Mouse (Mus musculus): Measurements from ENCODE around the gene Tnnt3.

Gene Tnnt3

DNA sequence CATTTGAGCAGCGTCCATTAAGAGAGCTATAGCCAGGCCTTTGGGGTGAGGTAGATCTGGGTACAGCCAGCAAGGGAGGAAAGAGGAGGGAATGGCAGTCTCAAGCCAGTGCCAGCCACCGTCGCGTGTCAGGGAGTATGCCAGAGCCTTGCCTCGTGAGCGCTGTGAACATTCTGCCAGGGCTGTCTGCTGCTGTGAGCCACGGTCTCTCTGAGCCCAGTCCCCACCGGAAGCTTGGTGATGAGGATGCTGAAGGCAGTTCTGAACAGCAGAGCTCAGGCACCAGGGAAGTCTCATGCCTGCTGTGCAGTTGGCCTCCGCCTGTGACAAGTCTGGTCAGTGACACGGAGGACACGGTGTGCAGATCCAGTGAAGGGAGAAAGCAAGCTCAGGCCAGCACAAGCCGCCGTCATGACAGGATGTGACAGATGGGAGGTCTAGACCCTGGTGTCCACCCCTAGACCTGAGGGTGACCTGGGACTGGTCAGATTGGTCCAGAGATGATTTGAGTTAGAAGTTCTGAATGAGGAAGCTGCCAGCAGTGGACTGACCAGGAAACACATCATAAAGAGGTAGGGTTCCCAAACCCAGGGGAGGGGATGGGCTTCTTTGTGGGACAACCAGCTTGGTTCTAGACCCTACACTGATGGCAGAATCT, 21.7 kb upstream of the Tnnt3 start:
- no peak for DNase-seq (ENCODE audit: low spot score)

DNA sequence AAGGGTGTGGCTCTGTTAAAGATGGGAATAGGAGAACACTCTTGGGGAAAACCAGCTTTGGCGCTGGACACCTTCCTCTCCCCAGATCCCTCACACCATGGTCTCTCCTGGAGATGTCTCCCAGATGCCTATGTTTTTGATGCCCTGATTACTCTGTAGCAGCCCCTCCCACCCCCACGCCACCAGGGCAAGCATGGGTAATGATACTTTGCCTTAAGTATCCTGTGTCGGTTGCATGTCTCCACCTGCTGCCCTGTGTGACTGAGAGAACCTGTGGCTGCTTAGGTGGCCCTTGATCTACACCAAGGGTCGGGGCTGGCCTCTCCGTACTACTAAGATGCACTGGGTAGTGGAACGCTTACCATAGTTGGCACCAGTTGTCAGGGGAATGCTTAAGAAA, 20.6 kb upstream of the Tnnt3 start:
- no peak for DNase-seq (ENCODE audit: low spot score)

DNA sequence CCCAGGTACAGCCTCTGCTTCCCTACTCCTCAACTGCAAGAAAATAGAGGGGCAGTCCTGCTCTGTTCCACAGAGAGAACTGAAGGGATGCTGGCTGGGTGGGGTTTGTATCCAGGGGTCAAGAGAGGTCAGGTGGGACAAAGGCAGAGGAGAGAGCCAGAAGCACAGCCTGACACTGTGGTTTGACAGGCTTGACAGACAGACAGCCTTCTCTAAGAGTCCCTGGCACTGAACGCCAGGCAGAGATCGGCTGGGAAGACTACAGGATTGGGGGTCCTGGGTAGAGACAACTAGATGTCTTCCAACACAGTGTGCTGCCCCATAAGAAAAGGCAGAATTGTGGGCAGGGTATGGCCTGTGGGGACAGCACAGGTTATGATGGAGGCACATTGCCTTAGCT, 20.1 kb upstream of the Tnnt3 start:
- DNase-seq (ENCODE audit: low spot score), result no peak

DNA sequence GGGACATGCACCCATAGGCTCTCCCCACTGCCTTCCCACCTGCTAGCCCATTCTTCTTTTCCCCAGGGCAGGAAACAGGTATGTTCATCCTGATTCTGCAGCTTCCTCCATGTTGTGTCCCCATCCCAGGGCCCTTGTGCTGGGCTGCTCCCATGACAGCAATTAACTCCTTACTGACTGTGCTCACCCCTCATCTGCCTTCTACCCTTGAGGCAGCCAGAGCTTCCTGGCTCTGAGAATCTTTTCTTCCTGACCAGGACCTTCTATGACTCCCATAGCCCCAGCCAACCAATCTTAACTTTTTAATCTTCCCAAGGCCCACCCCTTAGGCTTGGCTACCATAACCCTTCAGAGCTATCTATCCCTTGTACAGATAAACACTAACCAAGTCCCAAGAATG, 19.3 kb upstream of the Tnnt3 start:
- DNase-seq (ENCODE audit: low spot score), result no peak

GRCm38 (mm10) chr7:142479886-142480285, 18.8 kb upstream of the Tnnt3 start:
- DNase-seq (ENCODE audit: low spot score), result no peak

- no peak for DNase-seq (ENCODE audit: low spot score)
These were observed 18.0 kb upstream of the Tnnt3 start for GRCm38 (mm10) chr7:142480661-142481060.

- no peak for DNase-seq (ENCODE audit: low spot score)
These were observed 17.5 kb upstream of the Tnnt3 start for GRCm38 (mm10) chr7:142481186-142481567.

DNA sequence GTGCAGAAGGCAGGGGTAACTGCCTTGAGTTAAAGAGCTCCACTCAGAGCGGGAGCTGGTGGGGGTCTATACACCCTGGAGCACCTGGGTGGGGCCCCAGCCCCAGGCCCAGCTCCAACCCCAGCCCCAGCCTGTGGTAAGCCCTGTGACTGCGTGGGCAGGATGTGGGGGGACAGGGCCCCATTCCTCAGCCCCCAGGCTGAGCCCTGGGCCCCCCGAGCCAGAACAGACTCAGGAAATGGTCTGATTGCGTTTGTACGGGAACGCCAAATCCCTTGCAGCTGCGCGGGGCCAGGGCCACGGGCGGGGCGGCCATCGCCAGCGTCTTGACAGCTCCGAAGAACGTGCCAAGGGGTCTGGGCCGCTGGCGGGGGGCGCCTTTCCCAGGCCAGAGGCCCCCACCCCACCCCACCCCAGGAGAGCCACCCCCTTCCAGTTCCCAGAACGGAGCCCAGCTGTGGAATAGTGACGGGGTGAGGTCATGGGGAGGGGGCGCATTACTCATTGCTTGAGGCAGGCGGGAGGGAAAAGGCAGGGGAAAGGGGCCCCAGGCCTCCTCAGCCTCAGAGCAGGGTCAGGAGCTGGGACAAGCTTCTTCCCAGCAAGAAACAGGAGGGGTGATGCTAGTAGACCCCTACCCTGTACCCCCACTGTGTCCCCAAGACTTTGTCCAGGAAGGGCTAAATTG, 16.9 kb upstream of the Tnnt3 start:
- no peak for DNase-seq (ENCODE audit: low spot score)

- no peak for DNase-seq (ENCODE audit: low spot score)
These were observed 16.4 kb upstream of the Tnnt3 start for GRCm38 (mm10) chr7:142482256-142482609.

DNA sequence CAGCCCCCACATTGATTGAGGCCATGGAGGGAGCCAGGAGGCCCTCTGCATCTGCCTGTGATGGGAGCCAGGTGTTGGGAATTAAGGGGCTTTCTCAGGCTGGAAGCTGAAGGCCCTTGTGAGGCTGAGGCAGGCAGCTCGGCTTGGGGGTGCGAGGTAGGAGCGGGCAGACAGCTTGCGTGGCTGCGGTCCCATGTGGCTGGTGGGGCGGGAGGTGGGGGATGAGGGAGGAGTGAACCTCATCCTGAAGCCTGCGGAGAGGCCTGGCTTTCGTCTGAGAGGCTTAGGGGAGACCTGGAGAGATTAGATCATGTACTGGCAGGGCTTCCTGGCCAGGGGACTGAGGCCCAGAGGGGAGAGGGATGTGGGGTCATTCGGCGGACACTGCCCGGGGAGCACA, 15.5 kb upstream of the Tnnt3 start:
- no peak for DNase-seq (ENCODE audit: low spot score)

DNA sequence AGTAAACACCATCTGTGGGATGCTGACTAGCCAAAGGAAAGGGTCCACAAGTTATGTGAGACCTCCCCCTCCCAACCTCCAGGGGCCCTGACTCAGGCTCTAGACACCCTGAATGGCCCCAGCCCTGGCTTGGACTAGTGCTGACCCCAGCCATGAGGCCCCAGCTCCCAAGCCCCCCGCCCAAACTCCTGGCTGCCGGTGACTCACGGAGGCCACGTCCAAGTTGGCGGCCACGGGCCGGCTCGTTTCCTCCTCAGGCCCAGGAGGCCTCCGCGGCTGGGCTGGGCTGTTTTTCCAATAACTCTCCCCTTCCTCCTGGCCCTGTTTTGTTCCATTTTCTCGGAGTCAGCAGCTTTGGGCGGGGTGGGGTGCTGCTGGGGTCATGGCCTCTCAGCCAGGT, 13.9 kb upstream of the Tnnt3 start:
- DNase-seq (ENCODE audit: low spot score), result no peak

DNA sequence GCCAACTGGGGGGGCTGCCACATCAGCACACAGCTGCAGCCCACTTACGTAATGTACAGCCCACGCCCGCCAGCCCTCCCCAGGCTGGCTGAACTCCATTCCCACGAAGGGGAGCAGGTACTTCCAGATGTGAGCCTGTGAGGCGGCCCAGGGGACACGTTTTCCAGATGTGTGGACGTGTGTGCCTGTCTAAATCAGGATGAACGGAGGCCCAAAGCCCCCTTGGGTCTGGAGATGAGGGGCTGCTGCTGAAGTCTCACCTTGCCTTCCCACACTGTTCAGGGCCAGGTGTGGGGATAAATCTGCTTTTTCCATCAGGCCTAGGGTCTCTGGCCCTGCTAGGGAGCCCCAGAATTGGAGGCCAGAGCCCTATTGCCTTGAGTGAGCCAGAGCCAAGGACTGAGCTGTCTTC, 11.9 kb upstream of the Tnnt3 start:
- no peak for DNase-seq (ENCODE audit: low spot score)

DNA sequence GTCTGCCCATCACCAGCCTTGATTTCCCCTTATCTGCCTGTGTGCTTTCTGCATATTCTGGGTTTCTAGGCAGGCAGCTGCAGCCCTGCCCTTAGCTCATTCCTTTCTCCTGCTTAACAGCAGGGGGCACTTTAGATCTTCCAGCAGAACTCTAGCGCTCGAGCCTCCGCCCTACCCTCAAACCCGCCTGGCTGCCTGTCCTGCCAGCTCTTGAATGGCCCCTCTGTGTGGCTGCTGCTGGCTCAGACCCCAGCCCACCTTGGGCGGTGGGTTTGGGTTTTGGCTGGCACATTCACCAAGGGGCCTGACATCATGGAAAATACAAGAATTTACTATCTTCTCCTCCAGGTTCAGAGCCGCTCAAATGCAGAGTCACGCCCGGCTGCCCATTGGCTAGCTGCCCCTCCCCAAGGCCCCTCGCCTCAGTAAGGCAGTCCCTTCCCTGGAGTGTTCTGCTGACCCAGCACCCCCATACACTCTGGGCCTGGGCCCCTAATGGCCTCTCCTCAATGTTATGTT, 11.2 kb upstream of the Tnnt3 start:
- no peak for DNase-seq (ENCODE audit: low spot score)

GRCm38 (mm10) chr7:142488053-142488452, 10.6 kb upstream of the Tnnt3 start:
- no peak for DNase-seq (ENCODE audit: low spot score)

- no peak for DNase-seq (ENCODE audit: low spot score)
These were observed 5.1 kb upstream of the Tnnt3 start for GRCm38 (mm10) chr7:142493535-142493934.

- no peak for DNase-seq (ENCODE audit: low spot score)
These were observed 2.5 kb upstream of the Tnnt3 start for GRCm38 (mm10) chr7:142496158-142496557.

- DNase-seq (ENCODE audit: low spot score), result no peak
These were observed 1.8 kb upstream of the Tnnt3 start for GRCm38 (mm10) chr7:142496800-142497199.

GRCm38 (mm10) chr7:142497775-142498174, 861 bp upstream of the Tnnt3 start:
- no peak for DNase-seq (ENCODE audit: low spot score)

- no peak for DNase-seq (ENCODE audit: low spot score)
These were observed 530 bp downstream of the Tnnt3 start for GRCm38 (mm10) chr7:142499010-142499721.

DNA sequence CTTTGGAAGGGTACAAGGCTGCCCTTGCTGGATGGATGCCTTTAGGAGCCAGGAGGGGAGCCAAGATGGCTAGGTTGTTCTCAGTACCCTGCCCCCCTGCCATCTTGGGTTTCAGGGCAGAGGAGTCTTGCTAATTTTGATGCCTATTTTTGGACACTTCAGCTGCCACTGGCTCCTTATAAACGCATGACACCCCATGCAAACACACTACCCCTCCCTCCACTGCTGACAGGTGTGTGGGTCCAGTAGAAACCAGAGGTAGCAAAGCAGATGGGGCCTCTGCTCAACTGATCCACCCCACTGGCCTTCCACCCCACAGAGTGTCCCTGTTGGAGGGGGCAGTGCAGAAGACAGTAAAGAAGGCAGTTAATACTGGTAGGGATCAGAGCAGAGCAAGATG, 1.4 kb downstream of the Tnnt3 start:
- DNase-seq (ENCODE audit: low spot score), result no peak

- DNase-seq (ENCODE audit: low spot score), result no peak
These were observed 4.6 kb downstream of the Tnnt3 start for GRCm38 (mm10) chr7:142503206-142503605.

- DNase-seq (ENCODE audit: low spot score), result no peak
These were observed 7.3 kb downstream of the Tnnt3 start for GRCm38 (mm10) chr7:142505942-142506341.

DNA sequence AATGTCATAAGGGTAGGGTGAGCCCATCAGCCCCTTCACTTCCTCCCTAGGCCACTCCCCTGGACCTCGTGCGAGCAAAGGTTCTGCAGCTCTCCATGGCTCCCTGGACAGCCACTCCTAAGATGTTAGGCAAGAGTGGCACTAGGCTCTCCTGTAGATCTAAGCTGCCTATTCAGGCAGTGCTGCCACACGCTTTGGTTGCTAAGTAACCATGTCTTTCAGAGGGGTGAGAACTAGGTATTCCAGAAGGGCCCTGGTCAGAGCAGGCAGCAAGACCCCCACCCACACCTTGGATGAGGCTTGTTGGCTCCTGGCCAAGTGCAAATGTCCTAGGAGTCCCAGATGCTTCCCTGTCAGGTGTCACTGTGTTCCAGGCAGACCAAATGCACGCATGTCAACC, 7.9 kb downstream of the Tnnt3 start:
- no peak for DNase-seq (ENCODE audit: low spot score)

Data from urinary bladder, postnatal 10 days (tissue).